Mouse (Mus musculus): ENCODE measurements around the gene Heatr5a.

Gene Heatr5a

GRCm38 (mm10) chr12:51849902-51850301 is 121.2 kb downstream of the Heatr5a start:
- DNase-seq (ENCODE audit: low read depth in 2 of 2, low spot score in 2 of 2) = no peak

- no peak for DNase-seq (ENCODE audit: low read depth in 2 of 2, low spot score in 2 of 2)
These were observed 123.0 kb downstream of the Heatr5a start for GRCm38 (mm10) chr12:51847953-51848680.

GRCm38 (mm10) chr12:51845261-51845660 is 125.9 kb downstream of the Heatr5a start:
- no peak for DNase-seq (ENCODE audit: low read depth in 2 of 2, low spot score in 2 of 2)

- DNase-seq (ENCODE audit: low read depth in 2 of 2, low spot score in 2 of 2) = peak; percentile 57 to 70
These were observed 126.3 kb downstream of the Heatr5a start for GRCm38 (mm10) chr12:51844771-51845256.

GRCm38 (mm10) chr12:51843576-51844520 is 127.3 kb downstream of the Heatr5a start:
- no peak for DNase-seq (ENCODE audit: low read depth in 2 of 2, low spot score in 2 of 2)

GRCm38 (mm10) chr12:51842081-51842864 is 128.8 kb downstream of the Heatr5a start:
- DNase-seq (ENCODE audit: low read depth in 2 of 2, low spot score in 2 of 2) = no peak

GRCm38 (mm10) chr12:51839856-51840255 is 131.3 kb downstream of the Heatr5a start:
- no peak for DNase-seq (ENCODE audit: low read depth in 2 of 2, low spot score in 2 of 2)

GRCm38 (mm10) chr12:51835219-51835618 is 135.9 kb downstream of the Heatr5a start:
- DNase-seq (ENCODE audit: low read depth in 2 of 2, low spot score in 2 of 2) = no peak

- no peak for DNase-seq (ENCODE audit: low read depth in 2 of 2, low spot score in 2 of 2)
These were observed 139.2 kb downstream of the Heatr5a start for GRCm38 (mm10) chr12:51831931-51832330.

GRCm38 (mm10) chr12:51831296-51831695 is 139.8 kb downstream of the Heatr5a start:
- no peak for DNase-seq (ENCODE audit: low read depth in 2 of 2, low spot score in 2 of 2)

- no peak for DNase-seq (ENCODE audit: low read depth in 2 of 2, low spot score in 2 of 2)
These were observed 140.4 kb downstream of the Heatr5a start for GRCm38 (mm10) chr12:51830671-51831070.

GRCm38 (mm10) chr12:51830077-51830402 is 141.1 kb downstream of the Heatr5a start:
- DNase-seq (ENCODE audit: low read depth in 2 of 2, low spot score in 2 of 2) = peak in 1 of 2 experiments; percentile 14

GRCm38 (mm10) chr12:51829290-51830076 is 141.6 kb downstream of the Heatr5a start, which contains the start of gene Hectd1:
Hectd1 (minus strand) TSS chr12:51829536.
- peak; percentile 80 to 82 for DNase-seq (ENCODE audit: low read depth in 2 of 2, low spot score in 2 of 2)

GRCm38 (mm10) chr12:51828716-51829289 is 142.3 kb downstream of the Heatr5a start:
- peak; percentile 64 for DNase-seq (ENCODE audit: low read depth in 2 of 2, low spot score in 2 of 2)

- DNase-seq (ENCODE audit: low read depth in 2 of 2, low spot score in 2 of 2) = no peak
These were observed 143.0 kb downstream of the Heatr5a start for GRCm38 (mm10) chr12:51827958-51828650.

Measured in CD8-positive naive resting alpha-beta T cell, adult 2 months (primary cell).